Mouse (Mus musculus) liver, embryonic 13.5 days (tissue): ENCODE results near the gene Wdr89. TPM values are rescaled to one million over a fixed set of nuclear protein-coding genes. Genes with fewer than 3 reads are reported as not detected.
"Not testable (repeated sequence)": the region's sequence is repeated elsewhere in the genome, so short reads cannot be mapped to it uniquely, and the experiment has no call there.

Experiments used
- ATAC-seq: fragments of 200-750 bp; cut with Nextera tagmentation; 2 replicates; pipeline ENCODE4 v1.8.0; 2017; ENCODE audit warnings: low read depth, mild to moderate bottlenecking, moderate number of reproducible peaks, moderate library complexity
- DNase-seq: peaks from one replicate; pipeline ENCODE4 v3.0.0; 2022
- H3K27ac ChIP-seq: fragments of 300-500 bp; sonication (generic); 2 replicates; pipeline ENCODE4 v1.5.1; 2015; ENCODE audit warnings: moderate library complexity, mild to moderate bottlenecking, inconsistent platforms
- H3K27me3 ChIP-seq: fragments of 300-500 bp; sonication (generic); 2 replicates; pipeline ENCODE4 v1.6.1; 2015; ENCODE audit warnings: mild to moderate bottlenecking, inconsistent platforms
- H3K36me3 ChIP-seq: fragments of 300-500 bp; sonication (generic); 2 replicates; pipeline ENCODE4 v1.6.1; 2015; ENCODE audit warnings: mild to moderate bottlenecking, inconsistent platforms
- H3K4me1 ChIP-seq: fragments of 300-500 bp; sonication (generic); replicated peaks from 2 replicates; pipeline ENCODE4 v1.6.1; 2015; ENCODE audit warnings: inconsistent platforms
- H3K4me2 ChIP-seq: fragments of 300-500 bp; sonication (generic); 2 replicates; pipeline ENCODE4 v1.6.1; 2015; ENCODE audit warnings: inconsistent platforms, mild to moderate bottlenecking, moderate library complexity
- H3K4me3 ChIP-seq: fragments of 300-500 bp; sonication (generic); replicated peaks from 2 replicates; pipeline ENCODE4 v1.5.1; 2015; ENCODE audit warnings: mild to moderate bottlenecking, inconsistent platforms
- H3K9ac ChIP-seq: fragments of 300-500 bp; sonication (generic); 2 replicates; pipeline ENCODE4 v1.6.1; 2015; ENCODE audit warnings: mild to moderate bottlenecking, inconsistent platforms
- H3K9me3 ChIP-seq: fragments of 300-500 bp; sonication (generic); replicated peaks from 2 replicates; pipeline ENCODE4 v1.6.1; 2016; ENCODE audit warnings: inconsistent platforms
- WGBS: fragments of 180-500 bp; shearing (Covaris S2); methylation state at CpG from one replicate; pipeline ENCODE4 v1.1.7; 2015; ENCODE audit not compliant: insufficient replicate concordance; 5-methylcytosine and 5-hydroxymethylcytosine counted together
- polyA plus RNA-seq: library from polyadenylated mRNA; unstranded; fragments of >200 nt; fragmentation: Nextera tagmentation; extraction: Ambion mirVana; gene quantifications from 2 replicates; pipeline ENCODE4 v1.2.1, GENCODE M21; 2015

Gene Wdr89
- 7.9 and 8.3 TPM in 2 replicates for polyA plus RNA-seq

DNA sequence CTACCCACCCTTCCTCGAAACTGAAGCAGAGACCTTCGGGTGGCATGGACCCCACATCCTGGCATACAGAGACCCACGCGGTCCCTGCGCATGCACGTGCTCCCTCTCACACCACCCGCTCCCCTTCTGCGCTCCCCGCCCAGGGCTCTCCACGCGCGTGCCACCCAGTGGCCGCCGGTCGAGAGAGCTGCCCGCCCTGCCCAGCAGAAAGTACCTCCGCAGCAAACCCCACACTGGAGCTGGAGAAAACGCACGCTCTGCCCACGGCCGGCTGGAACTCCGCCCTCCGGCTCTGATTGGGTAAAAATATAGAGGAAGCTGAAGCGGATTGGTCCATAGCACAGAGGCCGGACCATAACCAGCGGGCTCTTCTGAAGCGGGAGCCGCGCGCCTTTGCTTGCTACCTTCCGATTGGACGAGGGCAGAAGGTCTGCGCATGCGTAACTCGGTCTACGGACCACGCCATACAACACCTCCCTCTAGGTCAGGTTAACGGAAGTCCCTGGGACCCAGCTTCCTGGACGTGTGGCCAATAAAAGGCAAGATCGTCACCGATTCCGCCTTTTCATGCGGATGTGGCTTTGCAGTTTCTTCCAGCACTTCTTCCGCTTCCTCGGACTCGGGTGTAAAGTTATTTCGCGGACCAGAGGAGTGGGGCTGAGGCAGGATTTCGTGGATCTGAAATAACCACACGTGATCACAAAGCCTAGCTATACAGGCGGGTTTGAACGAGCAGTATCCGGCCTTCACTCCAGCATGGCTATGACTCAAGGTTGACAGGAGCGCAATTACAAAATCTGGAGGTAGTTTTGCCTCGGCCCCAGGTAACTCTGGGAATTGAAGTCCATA is at the start of gene Wdr89:
TSS of gene Wdr89 (minus strand) at position 280 of the 849 bp plus-strand sequence.
- no peaks in the 10 kb centered on the region for H3K36me3 ChIP-seq
- H3K4me3 ChIP-seq = peak within 1 kb of the TSS; percentile 76
- DNase-seq (peak; percentile 99), ATAC-seq (peak; percentile 98)
- peaks cover 43% of the 10 kb centered on the region for H3K4me1 ChIP-seq
- under 1% methylated on average over 55 of the region's 55 CpGs for WGBS
- H3K27ac ChIP-seq = peak within 1 kb of the TSS; percentile 88
- peak within 1 kb of the TSS; percentile 94 for H3K4me2 ChIP-seq
- H3K27me3 ChIP-seq = no peaks in the 10 kb centered on the region
- H3K9ac ChIP-seq = peak within 1 kb of the TSS; percentile 85
- no peaks in the 10 kb centered on the region for H3K9me3 ChIP-seq

- DNase-seq (no peak), ATAC-seq (no peak)
- no peak overlapping the region for H3K4me3 ChIP-seq
- no peaks in the 10 kb centered on the region for H3K9me3 ChIP-seq
- H3K4me1 ChIP-seq = peaks cover 6% of the 10 kb centered on the region
- 73% methylated on average over 9 of the region's 9 CpGs for WGBS
- H3K4me2 ChIP-seq = no peak overlapping the region
- no peak overlapping the region for H3K27ac ChIP-seq
- peaks cover 14% of the 10 kb centered on the region for H3K36me3 ChIP-seq
- H3K27me3 ChIP-seq = no peaks in the 10 kb centered on the region
- no peak overlapping the region for H3K9ac ChIP-seq
These were observed 44.3 kb upstream of the Wdr89 start for GRCm38 (mm10) chr12:75713596-75713995.

DNA sequence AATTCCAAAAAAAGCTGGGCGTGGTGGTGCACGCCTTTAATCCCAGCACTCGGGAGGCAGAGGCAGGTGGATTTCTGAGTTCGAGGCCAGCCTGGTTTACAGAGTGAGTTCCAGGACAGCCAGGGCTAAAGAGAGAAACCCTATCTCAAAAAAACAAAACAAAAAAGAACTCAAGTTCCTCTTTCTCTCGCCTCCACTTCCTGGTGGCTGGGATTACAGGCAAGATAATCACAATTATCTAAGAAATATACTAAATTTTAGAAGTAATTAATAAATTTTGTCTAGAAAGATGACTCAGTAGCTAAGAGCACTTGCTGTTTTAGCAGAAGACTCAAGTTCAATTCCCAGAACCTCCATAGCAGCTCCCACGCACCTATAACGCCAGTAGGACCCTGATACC is 43.6 kb upstream of the Wdr89 start:
- not testable (repeated sequence) for H3K9me3 ChIP-seq, H3K4me3 ChIP-seq, ATAC-seq, H3K27me3 ChIP-seq, H3K9ac ChIP-seq, H3K4me2 ChIP-seq, H3K4me1 ChIP-seq, H3K27ac ChIP-seq, DNase-seq
- H3K36me3 ChIP-seq = peaks cover 13% of the 10 kb centered on the region
- WGBS = 56% methylated on average over 7 of the region's 7 CpGs

DNA sequence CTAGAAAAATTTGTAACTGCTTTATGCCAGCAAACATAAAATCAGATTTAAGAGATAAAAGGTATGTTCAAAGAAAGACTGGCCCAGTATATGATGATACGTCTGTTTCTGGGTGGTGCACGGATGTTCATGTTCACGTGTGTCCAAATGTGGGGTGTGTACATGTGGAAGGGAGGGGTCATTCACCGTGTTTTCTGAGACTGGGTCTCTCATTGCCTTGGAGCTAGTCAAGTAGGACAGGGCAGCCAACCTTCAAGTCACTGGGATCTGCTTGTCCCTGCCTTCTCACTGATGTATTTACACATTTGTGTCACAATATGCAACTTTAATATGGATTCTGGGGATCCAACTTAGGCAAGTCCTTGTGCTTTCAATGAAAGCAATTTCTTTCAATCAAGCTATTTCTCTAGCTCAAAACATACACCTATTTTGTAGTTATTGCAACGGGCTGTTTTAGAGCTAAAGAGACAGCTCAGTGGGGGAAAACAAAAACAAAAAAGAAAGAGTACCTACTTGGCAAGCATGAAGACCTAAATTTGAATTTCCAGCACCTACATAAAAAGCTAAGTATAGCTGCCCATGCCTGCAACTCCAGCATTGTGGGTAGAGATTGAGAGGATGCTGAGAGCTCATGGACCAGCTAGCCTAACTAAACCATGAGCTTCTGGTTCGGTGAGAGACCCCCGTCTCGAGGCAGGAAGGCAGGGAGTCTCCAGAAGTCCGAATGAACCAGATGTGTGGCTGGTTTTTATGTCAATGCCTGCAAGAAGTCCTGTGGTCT is 41.4 kb upstream of the Wdr89 start:
- no peak overlapping the region for H3K4me2 ChIP-seq
- H3K4me3 ChIP-seq = no peak overlapping the region
- H3K9me3 ChIP-seq = no peaks in the 10 kb centered on the region
- WGBS = 79% methylated on average over 9 of the region's 9 CpGs
- ATAC-seq (no peak), DNase-seq (no peak)
- no peak overlapping the region for H3K27ac ChIP-seq
- peaks cover 6% of the 10 kb centered on the region for H3K4me1 ChIP-seq
- H3K27me3 ChIP-seq = no peaks in the 10 kb centered on the region
- H3K9ac ChIP-seq = no peak overlapping the region
- peaks cover 7% of the 10 kb centered on the region for H3K36me3 ChIP-seq

DNA sequence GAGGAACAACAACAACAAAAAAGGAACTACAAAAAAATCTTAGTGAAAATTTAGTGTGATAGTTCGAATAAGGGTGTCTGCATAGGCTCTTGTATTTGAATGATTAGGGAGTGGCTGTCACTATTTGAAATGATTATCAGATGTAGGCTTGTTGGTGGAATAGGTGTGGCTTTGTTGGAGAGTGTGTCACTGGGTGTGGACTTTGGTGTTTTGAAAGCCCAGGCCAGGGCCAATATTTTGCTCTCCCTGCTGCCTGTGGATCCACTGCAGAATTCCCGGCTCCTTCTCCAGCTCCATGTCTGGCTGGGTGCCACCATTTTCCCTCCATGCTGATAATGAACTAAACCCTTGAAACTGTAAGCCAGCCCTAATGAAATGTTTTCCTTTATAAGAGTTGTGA is 40.2 kb upstream of the Wdr89 start:
- DNase-seq = no peak
- Histone ChIP-seq H3K4me3 (no peak overlapping the region), H3K9me3 (no peaks in the 10 kb centered on the region), H3K36me3 (peaks cover 5% of the 10 kb centered on the region; the same call in 1 of the 2 replicates), H3K27me3 (no peaks in the 10 kb centered on the region), H3K4me2 (no peak overlapping the region), H3K27ac (no peak overlapping the region), H3K4me1 (peaks cover 6% of the 10 kb centered on the region), H3K9ac (0 out of 2 replicates have a peak overlapping the region, but pooled peaks have one; percentile 24)
- no peak for ATAC-seq
- WGBS = 56% methylated on average over 2 of the region's 2 CpGs

GRCm38 (mm10) chr12:75706670-75707069 is 37.3 kb upstream of the Wdr89 start:
- DNase-seq (no peak), ATAC-seq (0 out of 2 replicates have a peak, but pooled peaks have one; percentile 29)
- WGBS = 70% methylated on average over 7 of the region's 7 CpGs

GRCm38 (mm10) chr12:75702739-75703122 is 33.4 kb upstream of the Wdr89 start:
- Histone ChIP-seq H3K27ac (no peak overlapping the region), H3K4me3 (no peak overlapping the region), H3K4me2 (no peak overlapping the region), H3K9me3 (0 out of 2 replicates have a peak, but pooled peaks cover 2% of the 10 kb centered on the region), H3K4me1 (peaks cover 6% of the 10 kb centered on the region), H3K27me3 (no peaks in the 10 kb centered on the region), H3K9ac (no peak overlapping the region), H3K36me3 (no peaks in the 10 kb centered on the region)
- no peak for DNase-seq
- ATAC-seq = no peak
- 60% methylated on average over 3 of the region's 3 CpGs for WGBS

More at GRCm38 (mm10) chr12:75706670-75707069, 37.3 kb upstream of the Wdr89 start:
- Histone ChIP-seq H3K27me3 (no peaks in the 10 kb centered on the region), H3K27ac (no peak overlapping the region), H3K4me1 (peaks cover 6% of the 10 kb centered on the region), H3K36me3 (no peaks in the 10 kb centered on the region), H3K9me3 (no peaks in the 10 kb centered on the region), H3K9ac (no peak overlapping the region), H3K4me2 (no peak overlapping the region), H3K4me3 (no peak overlapping the region)

- 62% methylated on average over 14 of the region's 14 CpGs for WGBS
- no peaks in the 10 kb centered on the region for H3K36me3 ChIP-seq
- 0 out of 2 replicates have a peak, but pooled peaks cover 2% of the 10 kb centered on the region for H3K9me3 ChIP-seq
- H3K27ac ChIP-seq = no peak overlapping the region
- ATAC-seq = no peak
- no peak overlapping the region for H3K9ac ChIP-seq
- H3K4me1 ChIP-seq = peaks cover 6% of the 10 kb centered on the region
- no peak for DNase-seq
- H3K27me3 ChIP-seq = no peaks in the 10 kb centered on the region
- no peak overlapping the region for H3K4me3 ChIP-seq
- no peak overlapping the region for H3K4me2 ChIP-seq
These were observed 32.9 kb upstream of the Wdr89 start for GRCm38 (mm10) chr12:75702084-75702738.

DNA sequence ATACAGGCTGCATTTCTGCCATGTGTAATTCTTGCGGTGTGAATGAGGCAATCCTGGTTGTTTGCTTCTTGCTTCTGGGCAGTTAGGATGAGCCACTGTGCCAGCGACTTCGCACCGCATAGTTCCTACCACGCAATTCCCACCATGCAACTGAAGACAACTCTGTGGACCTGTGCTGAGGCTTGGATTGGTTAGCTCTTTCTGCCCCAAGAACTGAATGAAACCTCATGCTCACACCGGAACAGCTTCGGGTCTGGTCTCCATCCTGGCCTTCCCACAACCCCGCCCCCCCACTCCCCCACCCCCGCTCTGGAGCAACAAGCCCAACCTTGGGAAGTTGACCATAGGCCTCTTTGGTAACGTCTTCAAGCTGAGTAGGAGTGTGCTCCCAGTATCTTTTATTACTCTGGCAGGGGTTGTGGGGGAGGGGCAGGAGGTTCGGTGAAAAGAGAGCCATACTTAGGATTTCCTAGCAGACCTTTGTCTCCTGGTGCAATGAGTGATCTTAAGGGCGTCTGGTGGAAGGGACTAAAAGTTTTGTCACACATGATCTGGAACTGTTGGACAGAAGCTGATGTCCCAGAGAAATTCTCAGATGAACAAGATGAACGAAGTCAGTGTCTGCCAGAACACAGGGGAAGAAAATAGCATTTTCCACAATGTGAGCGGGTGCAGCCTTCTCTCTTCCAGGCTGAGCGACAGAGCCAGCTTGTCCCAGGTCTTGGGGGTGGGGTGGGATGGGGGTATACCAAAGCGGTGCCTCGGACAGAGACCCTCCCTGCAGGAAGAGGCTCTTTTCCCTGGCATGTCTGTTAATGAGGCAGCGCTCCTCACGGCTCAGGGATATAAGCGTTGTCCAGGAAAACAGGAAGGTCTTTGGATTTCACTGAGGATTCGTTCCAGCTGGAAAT is 32.1 kb upstream of the Wdr89 start:
- peak overlapping the region; percentile 41 for H3K4me2 ChIP-seq
- H3K27ac ChIP-seq = no peak overlapping the region
- no peak overlapping the region for H3K4me3 ChIP-seq

DNA sequence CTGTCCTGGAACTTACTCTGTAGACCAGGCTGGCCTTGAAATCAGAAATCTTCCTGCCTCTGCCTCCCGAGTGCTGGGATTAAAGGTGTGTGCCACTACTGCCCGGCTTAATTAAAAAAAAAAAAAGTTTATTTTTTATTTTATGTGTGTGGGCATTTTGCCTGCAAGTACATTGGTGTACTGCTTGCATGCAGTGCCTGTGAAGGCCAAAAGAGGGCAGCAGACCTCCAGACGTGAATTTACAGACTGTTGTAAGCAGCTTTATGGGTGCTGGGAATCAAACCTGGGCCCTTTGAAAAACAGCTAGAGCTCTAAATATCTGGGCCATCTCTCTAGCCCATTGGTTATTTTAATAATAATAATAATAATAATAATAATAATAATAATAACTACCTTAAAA is 29.4 kb upstream of the Wdr89 start:
- no peak overlapping the region for H3K27ac ChIP-seq

More for the DNA sequence above, 32.1 kb upstream of the Wdr89 start:
- DNase-seq (no peak), ATAC-seq (no peak)
- peaks cover 6% of the 10 kb centered on the region for H3K4me1 ChIP-seq
- H3K27me3 ChIP-seq = no peaks in the 10 kb centered on the region
- 0 out of 2 replicates have a peak, but pooled peaks cover 2% of the 10 kb centered on the region for H3K9me3 ChIP-seq
- WGBS = 39% methylated on average over 21 of the region's 21 CpGs
- H3K9ac ChIP-seq = no peak overlapping the region
- H3K36me3 ChIP-seq = no peaks in the 10 kb centered on the region

More for the DNA sequence above, 29.4 kb upstream of the Wdr89 start:
- Histone ChIP-seq H3K9ac (no peak overlapping the region), H3K36me3 (no peaks in the 10 kb centered on the region), H3K27me3 (no peaks in the 10 kb centered on the region), H3K9me3 (0 out of 2 replicates have a peak, but pooled peaks cover 2% of the 10 kb centered on the region), H3K4me2 (no peak overlapping the region), H3K4me1 (peaks cover 6% of the 10 kb centered on the region), H3K4me3 (no peak overlapping the region)
- ATAC-seq (no peak), DNase-seq (no peak)
- WGBS = 73% methylated on average over 3 of the region's 3 CpGs
